Mouse (Mus musculus) C2C12 (cell line): Measurements from ENCODE around the gene Rfxank. TPM values are rescaled to one million over a fixed set of nuclear protein-coding genes. Genes with fewer than 3 reads are reported as not detected.
A peak's percentile ranks its signal among the peaks of the same experiment; 100 is the strongest.

Experiments used
- H3K27me3 ChIP-seq: one replicate; pipeline ENCODE4 v1.6.1; 2011; ENCODE audit not compliant: control insufficient read depth, insufficient read depth, insufficient read length
- H3K36me3 ChIP-seq: one replicate; pipeline ENCODE4 v1.6.1; 2011; ENCODE audit not compliant: control insufficient read depth, insufficient read depth
- H3K4me3 ChIP-seq: one replicate; pipeline ENCODE4 v1.5.1; 2011; ENCODE audit warnings: mild to moderate bottlenecking, control low read depth; ENCODE audit not compliant: poor library complexity, insufficient read depth, severe bottlenecking
- H3K79me2 ChIP-seq: one replicate; pipeline ENCODE4 v1.6.1; 2011; ENCODE audit not compliant: control insufficient read depth, insufficient read depth
- H3K79me3 ChIP-seq: one replicate; pipeline ENCODE4 v1.6.1; 2011; ENCODE audit warnings: low read depth, control low read depth
- H3ac ChIP-seq: one replicate; pipeline ENCODE3; 2011; ENCODE audit warnings: low read depth; ENCODE audit not compliant: control insufficient read depth, insufficient read length
- CEBPB ChIP-seq: IDR thresholded peaks from one replicate; pipeline ENCODE4 v1.6.1; 2011; ENCODE audit warnings: low read depth, mild to moderate bottlenecking, control low read depth, moderate library complexity
- CTCF ChIP-seq: IDR thresholded peaks from one replicate; pipeline ENCODE4 v1.5.1; 2011; ENCODE audit not compliant: control insufficient read depth, insufficient read depth, insufficient read length
- FOSL1 ChIP-seq: IDR thresholded peaks from one replicate; pipeline ENCODE4 v1.8.0; 2011; ENCODE audit warnings: mild to moderate bottlenecking, low read length; ENCODE audit not compliant: poor library complexity, insufficient read depth, severe bottlenecking
- MAX ChIP-seq: IDR thresholded peaks from one replicate; pipeline ENCODE4 v1.6.1; 2011; ENCODE audit warnings: mild to moderate bottlenecking, control low read depth
- MYOD1 ChIP-seq: IDR thresholded peaks from one replicate; pipeline ENCODE4 v1.6.1; 2011; ENCODE audit warnings: low read depth; ENCODE audit not compliant: control insufficient read depth, insufficient read length
- MYOG ChIP-seq: IDR thresholded peaks from one replicate; pipeline ENCODE4 v1.6.1; 2011; ENCODE audit not compliant: control insufficient read depth, insufficient read length; ENCODE audit errors: extremely low read depth
- USF1 ChIP-seq: IDR thresholded peaks from one replicate; pipeline ENCODE4 v1.6.1; 2011; ENCODE audit warnings: low read depth, mild to moderate bottlenecking, control low read depth, moderate library complexity
- polyA plus RNA-seq: library from polyadenylated mRNA; unstranded; fragments of >200 nt; fragmentation: generic; extraction: Trizol; gene quantifications from one replicate; pipeline ENCODE4 v1.2.1, GENCODE M21; 2012; ENCODE audit warnings: missing spikeins

Rfxank gene
- polyA plus RNA-seq, 1 experiment, result 7.9 TPM

- Histone ChIP-seq H3ac (no peak overlapping the region), H3K27me3 (no peaks in the 10 kb centered on the region), H3K4me3 (no peak overlapping the region), H3K79me2 (peaks cover 8% of the 10 kb centered on the region), H3K36me3 (peaks cover 12% of the 10 kb centered on the region), H3K79me3 (no peaks in the 10 kb centered on the region)
- TF ChIP-seq MAX (no peak), USF1 (no peak), CTCF (no peak), MYOD1 (no peak), CEBPB (no peak), FOSL1 (no peak), MYOG (no peak)
Observed at GRCm38 (mm10) chr8:70179082-70179481, 40.1 kb upstream of the Rfxank start.

GRCm38 (mm10) chr8:70178231-70178630 is 39.3 kb upstream of the Rfxank start:
- peaks cover 12% of the 10 kb centered on the region for H3K36me3 ChIP-seq
- no peak overlapping the region for H3K4me3 ChIP-seq
- TF ChIP-seq MYOD1 (no peak), FOSL1 (no peak), CTCF (no peak), CEBPB (no peak), USF1 (no peak), MAX (no peak), MYOG (no peak)
- peaks cover 3% of the 10 kb centered on the region for H3K79me3 ChIP-seq
- H3K27me3 ChIP-seq, result no peaks in the 10 kb centered on the region
- H3K79me2 ChIP-seq, result peaks cover 16% of the 10 kb centered on the region
- no peak overlapping the region for H3ac ChIP-seq

- Histone ChIP-seq H3ac (no peak overlapping the region), H3K36me3 (peaks cover 8% of the 10 kb centered on the region), H3K4me3 (no peak overlapping the region), H3K27me3 (no peaks in the 10 kb centered on the region), H3K79me2 (peaks cover 26% of the 10 kb centered on the region), H3K79me3 (peaks cover 6% of the 10 kb centered on the region)
- TF ChIP-seq USF1, result no peak
- no peak for TF ChIP-seq CEBPB
- TF ChIP-seq CTCF, result no peak
- no peak for TF ChIP-seq MYOD1
Observed at GRCm38 (mm10) chr8:70174079-70174478, 35.1 kb upstream of the Rfxank start.

GRCm38 (mm10) chr8:70173320-70173719 is 34.4 kb upstream of the Rfxank start:
- TF ChIP-seq MYOG (no peak), FOSL1 (no peak), MAX (no peak), CEBPB (no peak)
- no peak overlapping the region for H3ac ChIP-seq
- no peaks in the 10 kb centered on the region for H3K27me3 ChIP-seq
- H3K79me2 ChIP-seq, result peaks cover 26% of the 10 kb centered on the region
- H3K79me3 ChIP-seq, result peaks cover 6% of the 10 kb centered on the region
- peaks cover 4% of the 10 kb centered on the region for H3K36me3 ChIP-seq
- H3K4me3 ChIP-seq, result no peak overlapping the region

- peaks cover 26% of the 10 kb centered on the region for H3K79me2 ChIP-seq
- peak within 1 kb of the TSS; percentile 50 for H3K4me3 ChIP-seq
- H3K27me3 ChIP-seq, result no peaks in the 10 kb centered on the region
- H3K36me3 ChIP-seq, result peaks cover 2% of the 10 kb centered on the region
- no peak for TF ChIP-seq MYOD1
- TF ChIP-seq MAX, result peak; percentile 47
- peaks cover 6% of the 10 kb centered on the region for H3K79me3 ChIP-seq
- peak within 1 kb of the TSS; percentile 86 for H3ac ChIP-seq
Observed at GRCm38 (mm10) chr8:70172043-70172681, 33.2 kb upstream of the Rfxank start, which contains the start of gene Tmem161a. Tmem161a (plus strand) TSS chr8:70172356.

GRCm38 (mm10) chr8:70171240-70171639 is 32.3 kb upstream of the Rfxank start:
- peaks cover 26% of the 10 kb centered on the region for H3K79me2 ChIP-seq
- no peaks in the 10 kb centered on the region for H3K36me3 ChIP-seq
- no peak overlapping the region for H3ac ChIP-seq
- TF ChIP-seq MAX, result no peak
- TF ChIP-seq CTCF, result no peak
- no peak for TF ChIP-seq FOSL1
- no peak for TF ChIP-seq USF1
- TF ChIP-seq MYOD1, result no peak
- TF ChIP-seq CEBPB, result no peak
- no peak for TF ChIP-seq MYOG
- no peaks in the 10 kb centered on the region for H3K27me3 ChIP-seq
- H3K4me3 ChIP-seq, result no peak overlapping the region
- peaks cover 6% of the 10 kb centered on the region for H3K79me3 ChIP-seq
